Mouse (Mus musculus) hindbrain, embryonic 14.5 days (tissue): ENCODE measurements at regions not wholly inside any gene's neighbourhood (a gene's known extent, or its start where the extent isn't known, plus 50 kb on each side); places are given as distances from the start of the nearest gene placed in this dataset.

Experiments
- ATAC-seq: fragments of 200-750 bp; cut with Nextera tagmentation; 2 replicates; pipeline ENCODE4 v1.8.0; 2017; ENCODE audit warnings: moderate number of reproducible peaks, mild to moderate bottlenecking, moderate TSS enrichment, moderate library complexity; ENCODE audit not compliant: low FRiP score
- DNase-seq: peaks from one replicate; pipeline ENCODE4 v3.0.0-alpha.2; 2015; ENCODE audit warnings: low spot score
- H3K27ac ChIP-seq: fragments of 300-500 bp; sonication (generic); 2 replicates; pipeline ENCODE4 v1.5.1; 2014; ENCODE audit warnings: mild to moderate bottlenecking, moderate library complexity
- H3K27me3 ChIP-seq: fragments of 300-500 bp; sonication (generic); 2 replicates; pipeline ENCODE4 v1.6.1; 2014; ENCODE audit warnings: mild to moderate bottlenecking, low read length, mixed read lengths; ENCODE audit not compliant: control insufficient read depth, insufficient read depth
- H3K36me3 ChIP-seq: fragments of 300-500 bp; sonication (generic); replicated peaks from 2 replicates; pipeline ENCODE4 v1.6.1; 2014; ENCODE audit not compliant: control insufficient read depth, insufficient read depth
- H3K4me1 ChIP-seq: fragments of 300-500 bp; sonication (generic); replicated peaks from 2 replicates; pipeline ENCODE4 v1.6.1; 2014; ENCODE audit warnings: antibody characterized with exemption, low read length, mixed read lengths; ENCODE audit not compliant: control insufficient read depth, insufficient read depth
- H3K4me2 ChIP-seq: fragments of 300-500 bp; sonication (generic); replicated peaks from 2 replicates; pipeline ENCODE4 v1.6.1; 2014; ENCODE audit warnings: mild to moderate bottlenecking, moderate library complexity
- H3K4me3 ChIP-seq: fragments of 300-500 bp; sonication (generic); replicated peaks from 2 replicates; pipeline ENCODE4 v1.5.1; 2014; ENCODE audit warnings: mild to moderate bottlenecking, low read length
- H3K9ac ChIP-seq: fragments of 300-500 bp; sonication (generic); 2 replicates; pipeline ENCODE4 v1.6.1; 2014
- H3K9me3 ChIP-seq: fragments of 300-500 bp; sonication (generic); 2 replicates; pipeline ENCODE4 v1.6.1; 2016; ENCODE audit warnings: low read length; ENCODE audit not compliant: control insufficient read depth
- WGBS: fragments of 180-500 bp; shearing (Covaris S2); extraction: QIAGEN DNeasy Blood & Tissue Kit; methylation state at CpG from one replicate; pipeline ENCODE4 v1.1.7; 2014; 5-methylcytosine and 5-hydroxymethylcytosine counted together

DNA sequence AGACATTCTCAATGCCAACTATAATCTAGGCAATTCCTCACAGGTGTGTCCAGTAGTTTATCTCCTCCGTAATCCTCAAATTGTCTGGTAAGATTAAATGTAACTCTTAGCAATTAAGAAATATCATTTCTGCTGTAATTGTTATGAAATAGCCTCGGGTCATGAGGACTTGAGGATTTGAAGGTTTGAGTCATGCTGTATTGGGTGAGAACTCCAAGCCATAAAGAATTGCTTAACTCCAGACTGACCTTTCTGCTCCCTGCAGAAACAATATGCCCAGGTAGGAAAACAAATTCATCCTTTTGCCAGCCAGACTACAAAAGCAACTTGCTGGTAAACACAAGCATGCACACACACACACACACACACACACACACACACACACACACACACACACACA, 190.8 kb upstream of the Kynu start:
- 80% methylated on average over 2 of the region's 2 CpGs for WGBS
- DNase-seq: no peak
- Histone ChIP-seq H3K4me2 (no peak overlapping the region), H3K4me1 (no peaks in the 10 kb centered on the region), H3K27ac (no peak overlapping the region), H3K4me3 (no peak overlapping the region), H3K36me3 (no peaks in the 10 kb centered on the region), H3K9ac (no peak overlapping the region), H3K9me3 (no peaks in the 10 kb centered on the region), H3K27me3 (no peaks in the 10 kb centered on the region)
- no peak for ATAC-seq

DNA sequence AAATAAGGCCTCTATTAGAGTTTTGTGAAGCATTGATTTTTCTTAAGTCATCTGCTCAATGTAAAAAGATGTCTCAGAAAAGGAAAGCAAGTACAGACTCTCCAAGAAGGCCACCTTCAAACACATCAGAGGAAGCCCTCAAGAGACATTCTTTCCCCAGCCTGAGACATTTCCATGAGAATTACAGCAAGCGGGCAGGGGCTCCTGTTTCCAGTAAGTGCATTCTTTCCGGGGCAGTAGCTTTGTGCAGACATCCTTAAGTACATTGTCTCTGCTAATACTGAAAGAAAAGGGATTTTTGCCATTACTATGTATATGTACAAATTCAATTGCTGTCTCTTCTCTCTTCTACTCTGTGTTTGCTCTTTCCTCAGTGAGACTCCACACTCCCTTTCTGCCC, 189.3 kb upstream of the Kynu start:
- no peak overlapping the region for H3K27ac ChIP-seq
- no peak overlapping the region for H3K4me2 ChIP-seq
- H3K36me3 ChIP-seq: no peaks in the 10 kb centered on the region
- no peaks in the 10 kb centered on the region for H3K4me1 ChIP-seq
- DNase-seq (no peak), ATAC-seq (no peak)
- WGBS: 30% methylated on average over 2 of the region's 2 CpGs
- no peak overlapping the region for H3K4me3 ChIP-seq
- H3K9me3 ChIP-seq: no peaks in the 10 kb centered on the region
- H3K27me3 ChIP-seq: no peaks in the 10 kb centered on the region
- no peak overlapping the region for H3K9ac ChIP-seq

DNA sequence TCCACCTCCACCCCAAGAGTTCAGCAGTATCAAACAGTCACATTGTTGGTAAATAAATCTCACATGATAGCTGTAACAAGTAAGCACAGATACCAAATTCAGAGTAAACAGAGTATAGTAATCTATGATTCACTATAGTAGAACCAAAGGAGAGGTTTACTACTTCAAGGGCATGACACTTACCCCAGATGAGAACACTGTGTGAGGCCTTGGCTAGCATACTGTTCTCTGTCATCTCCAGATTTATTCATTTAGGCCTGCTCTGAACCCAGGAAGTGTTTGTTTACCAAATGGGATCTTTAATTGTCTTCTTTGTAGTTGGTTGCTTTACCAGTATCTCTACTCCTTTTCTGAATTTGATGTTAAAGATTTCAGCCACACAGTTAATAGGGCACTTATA, 151.8 kb upstream of the Kynu start:
- Histone ChIP-seq H3K27ac (no peak overlapping the region), H3K9ac (no peak overlapping the region), H3K4me3 (no peak overlapping the region), H3K9me3 (no peaks in the 10 kb centered on the region), H3K36me3 (no peaks in the 10 kb centered on the region), H3K27me3 (no peaks in the 10 kb centered on the region), H3K4me2 (no peak overlapping the region), H3K4me1 (no peaks in the 10 kb centered on the region)
- ATAC-seq (no peak), DNase-seq (no peak)

GRCm38 (mm10) chr2:43404163-43404967, 150.8 kb upstream of the Kynu start:
- Histone ChIP-seq H3K4me1 (no peaks in the 10 kb centered on the region), H3K4me2 (no peak overlapping the region), H3K36me3 (no peaks in the 10 kb centered on the region), H3K27me3 (no peaks in the 10 kb centered on the region), H3K9ac (no peak overlapping the region), H3K9me3 (no peaks in the 10 kb centered on the region), H3K27ac (no peak overlapping the region), H3K4me3 (no peak overlapping the region)
- DNase-seq (no peak), ATAC-seq (no peak)
- 88% methylated on average over 6 of the region's 6 CpGs for WGBS

- H3K36me3 ChIP-seq: no peaks in the 10 kb centered on the region
- H3K27me3 ChIP-seq: no peaks in the 10 kb centered on the region
- no peak overlapping the region for H3K27ac ChIP-seq
- no peak overlapping the region for H3K9ac ChIP-seq
- WGBS: 18% methylated on average over 3 of the region's 3 CpGs
- H3K4me3 ChIP-seq: no peak overlapping the region
- no peaks in the 10 kb centered on the region for H3K4me1 ChIP-seq
- no peak for DNase-seq
- ATAC-seq: no peak
- H3K4me2 ChIP-seq: no peak overlapping the region
- H3K9me3 ChIP-seq: no peaks in the 10 kb centered on the region
Observed at GRCm38 (mm10) chr2:43437251-43437650, 117.9 kb upstream of the Kynu start.

GRCm38 (mm10) chr2:43455158-43455873, 99.8 kb upstream of the Kynu start:
- ATAC-seq: no peak

GRCm38 (mm10) chr2:43469161-43469560, 86.0 kb upstream of the Kynu start:
- Histone ChIP-seq H3K4me1 (no peaks in the 10 kb centered on the region), H3K4me2 (no peak overlapping the region), H3K36me3 (no peaks in the 10 kb centered on the region), H3K9ac (no peak overlapping the region), H3K27ac (no peak overlapping the region), H3K9me3 (no peaks in the 10 kb centered on the region), H3K4me3 (no peak overlapping the region), H3K27me3 (no peaks in the 10 kb centered on the region)
- no peak for ATAC-seq
- no peak for DNase-seq
- 86% methylated on average over 3 of the region's 3 CpGs for WGBS

More at GRCm38 (mm10) chr2:43455158-43455873, 99.8 kb upstream of the Kynu start:
- Histone ChIP-seq H3K4me1 (no peaks in the 10 kb centered on the region), H3K9me3 (no peaks in the 10 kb centered on the region), H3K27me3 (no peaks in the 10 kb centered on the region), H3K4me3 (no peak overlapping the region), H3K9ac (no peak overlapping the region), H3K36me3 (no peaks in the 10 kb centered on the region), H3K4me2 (no peak overlapping the region), H3K27ac (no peak overlapping the region)
- 79% methylated on average over 10 of the region's 10 CpGs for whole genome bisulfite sequencing
- DNase-seq: no peak

GRCm38 (mm10) chr2:43469893-43470292, 85.2 kb upstream of the Kynu start:
- H3K27ac ChIP-seq: no peak overlapping the region
- no peak overlapping the region for H3K4me2 ChIP-seq
- DNase-seq (no peak), ATAC-seq (no peak)
- no peak overlapping the region for H3K4me3 ChIP-seq
- H3K27me3 ChIP-seq: no peaks in the 10 kb centered on the region
- H3K9ac ChIP-seq: no peak overlapping the region
- H3K36me3 ChIP-seq: no peaks in the 10 kb centered on the region
- 86% methylated on average over 3 of the region's 3 CpGs for WGBS
- H3K4me1 ChIP-seq: no peaks in the 10 kb centered on the region
- no peaks in the 10 kb centered on the region for H3K9me3 ChIP-seq

DNA sequence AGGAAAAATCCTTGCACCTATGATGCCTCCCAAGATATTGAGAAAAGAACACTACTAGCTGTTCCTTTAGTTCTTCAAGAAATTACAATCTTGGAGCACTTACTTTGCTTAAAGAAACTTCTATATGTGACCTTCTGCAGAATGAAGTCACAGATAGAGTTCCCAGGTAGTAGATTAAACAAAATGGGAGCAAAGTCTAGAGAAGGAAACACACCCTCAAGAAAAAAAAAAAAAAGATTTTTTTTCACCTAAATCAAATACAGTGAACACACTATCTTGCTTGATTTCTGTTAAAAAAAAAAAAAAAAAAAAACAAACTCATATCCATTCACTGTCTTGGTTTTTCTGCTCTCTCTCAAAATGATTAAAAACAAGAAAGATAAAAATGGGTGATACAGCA, 76.6 kb upstream of the Kynu start:
- Histone ChIP-seq H3K9me3 (no peaks in the 10 kb centered on the region), H3K27me3 (no peaks in the 10 kb centered on the region), H3K4me1 (no peaks in the 10 kb centered on the region), H3K9ac (no peak overlapping the region), H3K4me3 (no peak overlapping the region), H3K36me3 (no peaks in the 10 kb centered on the region), H3K4me2 (no peak overlapping the region), H3K27ac (no peak overlapping the region)
- no peak for DNase-seq
- no peak for ATAC-seq
